Comparison of ENCODE assay signal across 25 mouse cellular contexts in genomic region chr1:75595930-75596329, GRCm38 (mm10). TPM values are rescaled to one million over a fixed set of nuclear protein-coding genes. Genes with fewer than 3 reads are reported as not detected.
DNase-seq lines count a peak whose midpoint lies in the region; ATAC-seq and TF ChIP-seq lines count a peak whose summit lies in the region.
"Had no signal": no experiment of that assay in that cellular context is flagged by ENCODE, and none has a peak within 500 bp of the region (broad histone marks: within the 10 kb centered on the region; RNA-seq: fewer than 3 reads in every experiment).

No protein-coding gene starts in this region.

- 64% methylated on average over 3 of the region's 3 CpGs for WGBS in heart, embryonic 12.5 days

- no peak for ATAC-seq in heart, embryonic 12.5 days (ENCODE audit: insufficient number of reproducible peaks, low FRiP score)
- ATAC-seq: forebrain, embryonic 13.5 days; forebrain, embryonic 16.5 days; intestine, postnatal 0 days; Patski had no signal

- no peaks in the 10 kb centered on the region for H3K9me3 ChIP-seq in heart, embryonic 12.5 days (replicated peaks)
- H3K9me3 ChIP-seq in ES-Bruce4 (replicated peaks; ENCODE audit: control insufficient read depth, insufficient read depth, low read length, poor library complexity, severe bottlenecking): no peaks in the 10 kb centered on the region
- H3K9me3 ChIP-seq: embryonic facial prominence, embryonic 13.5 days; forebrain, embryonic 10.5 days; forebrain, embryonic 13.5 days; heart, embryonic 13.5 days; hindbrain, embryonic 10.5 days; hindbrain, embryonic 15.5 days had no signal

- peaks cover 20% of the 10 kb centered on the region for H3K27me3 ChIP-seq in heart, embryonic 12.5 days (replicated peaks)
- H3K27me3 ChIP-seq in ES-Bruce4 (ENCODE audit: control insufficient read depth, insufficient read depth, low read length, poor library complexity, severe bottlenecking): no peaks in the 10 kb centered on the region

- H3K4me2 ChIP-seq in heart, embryonic 12.5 days: no peak overlapping the region
- H3K4me2 ChIP-seq: embryonic facial prominence, embryonic 13.5 days; forebrain, embryonic 13.5 days; heart, embryonic 13.5 days; hindbrain, embryonic 15.5 days had no signal

- no peaks in the 10 kb centered on the region for H3K36me3 ChIP-seq in heart, embryonic 12.5 days
- H3K36me3 ChIP-seq in ES-Bruce4 (ENCODE audit: control insufficient read depth, insufficient read depth, low read length, poor library complexity, severe bottlenecking): no peaks in the 10 kb centered on the region
- H3K36me3 ChIP-seq: embryonic facial prominence, embryonic 13.5 days; forebrain, embryonic 10.5 days; heart, embryonic 13.5 days; hindbrain, embryonic 10.5 days; hindbrain, embryonic 15.5 days had no signal

- no peak overlapping the region for H3K4me3 ChIP-seq in heart, embryonic 12.5 days
- peak overlapping the region; percentile 45 for H3K4me3 ChIP-seq in ES-Bruce4 (ENCODE audit: low read depth, low read length)
- H3K4me3 ChIP-seq: embryonic facial prominence, embryonic 13.5 days; forebrain, embryonic 10.5 days; forebrain, embryonic 13.5 days; heart, embryonic 13.5 days; hindbrain, embryonic 10.5 days; hindbrain, embryonic 15.5 days had no signal

- TF ChIP-seq CTCF in ES-Bruce4 (IDR thresholded peaks at IDR 0.05; ENCODE audit: low read depth, low read length): no peak

- TF ChIP-seq POLR2A in ES-Bruce4 (IDR thresholded peaks at IDR 0.05; ENCODE audit: insufficient read depth, low read length): no peak

- DNase-seq in heart, adult 11 months: peak; percentile 92
- peak; percentile 17 for DNase-seq in heart, postnatal 4 days
- no peak for DNase-seq in heart, adult 8-10 months (ENCODE audit: low spot score)
- no peak for DNase-seq in cerebellum, adult 9-10 months
- DNase-seq: adrenal gland, postnatal 10 days; adrenal gland, postnatal 36 days; B cell, adult 2 months; cerebellum, adult 18-20 months; cerebellum, adult 9-11 months; cerebellum, postnatal 25 days; gastrocnemius, postnatal 10 days; gastrocnemius, postnatal 36 days; kidney, adult 2 months had no signal

- 0 out of 2 replicates have a peak, but pooled peaks cover 3% of the 10 kb centered on the region for H3K4me1 ChIP-seq in heart, embryonic 12.5 days (replicated peaks)
- H3K4me1 ChIP-seq in ES-Bruce4 (ENCODE audit: control insufficient read depth, insufficient read depth, low read length): peaks cover 6% of the 10 kb centered on the region
- H3K4me1 ChIP-seq: embryonic facial prominence, embryonic 13.5 days; forebrain, embryonic 10.5 days; forebrain, embryonic 13.5 days; hindbrain, embryonic 10.5 days had no signal

- H3K9ac ChIP-seq in heart, embryonic 12.5 days: no peak overlapping the region
- no peak overlapping the region for H3K9ac ChIP-seq in ES-Bruce4 (ENCODE audit: low read depth, poor library complexity, severe bottlenecking)
- H3K9ac ChIP-seq: embryonic facial prominence, embryonic 13.5 days; forebrain, embryonic 13.5 days; hindbrain, embryonic 15.5 days had no signal

- no peak overlapping the region for H3K27ac ChIP-seq in heart, embryonic 12.5 days (ENCODE audit: poor library complexity, severe bottlenecking)
- no peak overlapping the region for H3K27ac ChIP-seq in ES-Bruce4 (ENCODE audit: insufficient read depth, low read length)
- H3K27ac ChIP-seq: embryonic facial prominence, embryonic 13.5 days; forebrain, embryonic 10.5 days; forebrain, embryonic 13.5 days; heart, embryonic 13.5 days; hindbrain, embryonic 10.5 days; hindbrain, embryonic 15.5 days had no signal

- TF ChIP-seq EP300 in ES-Bruce4 (IDR thresholded peaks at IDR 0.05; ENCODE audit: insufficient read depth, low read depth, low read length): no peak

RNA-seq across cellular contexts. Expression of gene Slc4a3, which starts 49.9 kb away (rescaled TPM):
- 32.6 and 35.7 TPM in 2 replicates for polyA plus RNA-seq in heart, embryonic 12.5 days (2016; fragmentation: Nextera tagmentation; extraction: Ambion mirVana)
- 100 to 1,000 TPM; 121 to 125 TPM for total RNA-seq in heart, postnatal 4 days (2021)
- total RNA-seq in heart, adult 8-10 months (2022): 100 to 1,000 TPM; 221 to 344 (median 267) TPM
- 6.6 and 7.4 TPM in 2 replicates for polyA plus RNA-seq in ES-Bruce4 (2011; ENCODE audit: insufficient read depth, insufficient read length, low read depth, missing spikeins)
- total RNA-seq: granulocyte monocyte progenitor cell, adult 5-6 weeks had no signal

Comparison
In these comparisons a context has a peak if more than half of its experiments do, and no peak if none do; other contexts are left out.
1. DNase-seq: peak in heart, adult 11 months (single experiment) and heart, postnatal 4 days (single experiment); none in heart, adult 8-10 months (single experiment) and cerebellum, adult 9-10 months (single experiment).